Mouse (Mus musculus) limb, embryonic 14.5 days (tissue): ENCODE results near the gene Rbm20. TPM values are rescaled to one million over a fixed set of nuclear protein-coding genes. Genes with fewer than 3 reads are reported as not detected.
A peak's percentile ranks its signal among the peaks of the same experiment; 100 is the strongest.

Experiments
- ATAC-seq: fragments of 200-750 bp; cut with Nextera tagmentation; 2 replicates; pipeline ENCODE4 v1.8.0; 2017; ENCODE audit warnings: low read depth, moderate number of reproducible peaks, moderate TSS enrichment; ENCODE audit not compliant: low FRiP score
- DNase-seq: peaks from one replicate; pipeline ENCODE4 v3.0.0-alpha.2; 2015; ENCODE audit warnings: low spot score
- H3K27ac ChIP-seq: fragments of 300-500 bp; sonication (generic); replicated peaks from 2 replicates; pipeline ENCODE4 v1.5.1; 2014; ENCODE audit warnings: low read depth, mild to moderate bottlenecking, low read length, moderate library complexity, mixed read lengths
- H3K27me3 ChIP-seq: fragments of 300-500 bp; sonication (generic); 2 replicates; pipeline ENCODE4 v1.6.1; 2014; ENCODE audit warnings: low read length, mixed read lengths; ENCODE audit not compliant: control insufficient read depth, insufficient read depth
- H3K36me3 ChIP-seq: fragments of 300-500 bp; sonication (generic); 2 replicates; pipeline ENCODE4 v1.6.1; 2014; ENCODE audit warnings: mild to moderate bottlenecking, low read length, moderate library complexity, mixed read lengths; ENCODE audit not compliant: control insufficient read depth, insufficient read depth
- H3K4me1 ChIP-seq: fragments of 300-500 bp; sonication (generic); 2 replicates; pipeline ENCODE4 v1.6.1; 2014; ENCODE audit warnings: antibody characterized with exemption, low read length, mixed read lengths; ENCODE audit not compliant: control insufficient read depth, insufficient read depth
- H3K4me2 ChIP-seq: fragments of 300-500 bp; sonication (generic); replicated peaks from 2 replicates; pipeline ENCODE4 v1.6.1; 2014; ENCODE audit warnings: low read depth, mild to moderate bottlenecking, low read length, moderate library complexity; ENCODE audit not compliant: severe bottlenecking
- H3K4me3 ChIP-seq: fragments of 300-500 bp; sonication (generic); replicated peaks from 2 replicates; pipeline ENCODE4 v1.5.1; 2014; ENCODE audit warnings: low read length
- H3K9ac ChIP-seq: fragments of 300-500 bp; sonication (generic); 2 replicates; pipeline ENCODE4 v1.6.1; 2014; ENCODE audit warnings: mild to moderate bottlenecking, low read depth, low read length, moderate library complexity; ENCODE audit not compliant: severe bottlenecking
- H3K9me3 ChIP-seq: fragments of 300-500 bp; sonication (generic); 2 replicates; pipeline ENCODE4 v1.6.1; 2016; ENCODE audit warnings: low read length; ENCODE audit not compliant: control insufficient read depth
- POLR2A ChIP-seq: fragments of 200-500 bp; IDR thresholded peaks from 2 replicates; pipeline ENCODE4 v1.8.0; 2012; ENCODE audit warnings: inconsistent platforms, mild to moderate bottlenecking, moderate library complexity, borderline replicate concordance; ENCODE audit not compliant: insufficient read depth, insufficient read length; ENCODE audit errors: extremely low read depth
- WGBS: fragments of 180-500 bp; shearing (Covaris S2); extraction: QIAGEN DNeasy Blood & Tissue Kit; methylation state at CpG from one replicate; pipeline ENCODE4 v1.1.7; 2014; 5-methylcytosine and 5-hydroxymethylcytosine counted together
- polyA plus RNA-seq, 2 experiments: library from polyadenylated mRNA; depleted of rRNA in 1 of 2; stranded (reverse) in 1 of 2; unstranded in 1 of 2; fragments of >200 nt; fragmentation: Nextera tagmentation in 1 of 2; extraction: Ambion mirVana in 1 of 2; gene quantifications; 2 replicates each; pipeline versions ENCODE4 v1.2.1 to v1.2.3; 2012 to 2014

Rbm20 gene
- polyA plus RNA-seq, 2 experiments: 5.5 to 10.0 TPM

DNA sequence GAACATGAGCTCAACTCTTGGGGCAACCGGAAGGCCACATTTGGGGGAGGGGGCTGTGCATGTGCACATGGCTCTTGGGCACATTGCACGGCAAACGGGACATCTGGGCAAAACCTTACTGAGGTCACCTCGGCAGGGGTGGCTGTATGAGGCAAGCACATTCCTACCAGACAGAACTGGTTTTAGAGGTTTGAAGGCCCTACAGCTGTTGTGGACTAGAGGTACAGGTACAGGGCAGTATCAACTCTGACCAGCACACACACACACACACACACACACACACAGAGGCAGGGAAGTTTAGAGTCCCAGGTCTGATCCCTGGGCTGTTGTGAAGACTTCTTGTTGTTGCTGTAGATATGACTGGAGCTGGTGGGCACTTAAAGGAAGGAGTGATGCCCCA is 138.6 kb downstream of the Rbm20 start:
- Histone ChIP-seq H3K9ac (no peak overlapping the region), H3K4me1 (0 out of 2 replicates have a peak, but pooled peaks cover 5% of the 10 kb centered on the region), H3K4me3 (no peak overlapping the region), H3K36me3 (no peaks in the 10 kb centered on the region), H3K4me2 (no peak overlapping the region), H3K27me3 (no peaks in the 10 kb centered on the region), H3K27ac (peak overlapping the region; percentile 9; the same call in 1 of the 2 replicates), H3K9me3 (no peaks in the 10 kb centered on the region)
- no peak for DNase-seq
- ATAC-seq: no peak
- 49% methylated on average over 4 of the region's 4 CpGs for WGBS
- no peak for TF ChIP-seq POLR2A

DNA sequence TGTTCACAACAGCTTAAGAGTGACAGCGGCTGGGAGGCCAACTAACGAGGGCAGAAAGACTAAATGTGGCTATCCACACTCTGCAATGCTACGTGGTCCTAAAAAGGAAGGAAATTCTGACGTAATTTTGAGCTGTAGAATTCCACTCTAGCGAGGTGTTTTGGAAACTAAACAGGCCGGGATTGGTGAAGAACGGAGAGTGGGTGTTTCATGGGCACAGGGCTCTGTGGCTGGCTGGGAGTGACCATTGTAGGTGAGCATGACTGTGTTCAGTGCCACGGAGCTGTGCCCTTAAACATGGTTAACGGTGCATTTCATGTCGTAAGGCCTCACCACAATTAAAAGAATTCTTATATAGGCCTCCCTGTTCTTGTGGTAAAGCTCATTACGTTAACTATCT is 139.1 kb downstream of the Rbm20 start:
- H3K36me3 ChIP-seq: no peaks in the 10 kb centered on the region
- H3K4me2 ChIP-seq: no peak overlapping the region
- 0 out of 2 replicates have a peak, but pooled peaks cover 5% of the 10 kb centered on the region for H3K4me1 ChIP-seq
- no peaks in the 10 kb centered on the region for H3K27me3 ChIP-seq
- WGBS: 53% methylated on average over 11 of the region's 11 CpGs
- DNase-seq (no peak), ATAC-seq (no peak)
- H3K9ac ChIP-seq: no peak overlapping the region
- no peak for TF ChIP-seq POLR2A
- H3K27ac ChIP-seq: peak overlapping the region; percentile 9
- H3K9me3 ChIP-seq: no peaks in the 10 kb centered on the region
- no peak overlapping the region for H3K4me3 ChIP-seq

DNA sequence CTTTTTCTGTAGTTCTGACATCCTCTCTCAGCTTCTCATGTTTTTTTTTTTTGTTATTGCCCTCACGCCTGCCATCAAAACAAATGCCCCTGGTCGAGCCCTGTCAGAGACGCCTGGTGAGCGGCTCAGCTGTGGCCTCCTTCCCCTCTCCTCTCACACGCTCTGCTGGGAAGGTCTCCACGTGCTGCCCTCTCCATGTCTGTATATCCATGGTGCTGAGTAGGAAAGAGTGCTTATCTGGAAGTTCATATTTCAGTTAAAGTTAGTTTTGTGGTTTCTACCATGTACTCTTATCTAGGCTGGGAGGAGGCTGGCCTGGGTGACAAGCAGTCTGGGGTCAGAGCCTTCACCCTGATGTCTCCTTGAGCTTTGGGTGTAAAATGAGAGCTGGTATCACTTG is 142.2 kb downstream of the Rbm20 start:
- no peak for TF ChIP-seq POLR2A
- Histone ChIP-seq H3K27me3 (no peaks in the 10 kb centered on the region), H3K9me3 (no peaks in the 10 kb centered on the region), H3K9ac (no peak overlapping the region), H3K4me2 (no peak overlapping the region), H3K4me1 (peaks cover 12% of the 10 kb centered on the region; the same call in 1 of the 2 replicates), H3K36me3 (no peaks in the 10 kb centered on the region), H3K4me3 (no peak overlapping the region), H3K27ac (no peak overlapping the region)
- WGBS: 59% methylated on average over 6 of the region's 6 CpGs
- ATAC-seq (no peak), DNase-seq (no peak)

DNA sequence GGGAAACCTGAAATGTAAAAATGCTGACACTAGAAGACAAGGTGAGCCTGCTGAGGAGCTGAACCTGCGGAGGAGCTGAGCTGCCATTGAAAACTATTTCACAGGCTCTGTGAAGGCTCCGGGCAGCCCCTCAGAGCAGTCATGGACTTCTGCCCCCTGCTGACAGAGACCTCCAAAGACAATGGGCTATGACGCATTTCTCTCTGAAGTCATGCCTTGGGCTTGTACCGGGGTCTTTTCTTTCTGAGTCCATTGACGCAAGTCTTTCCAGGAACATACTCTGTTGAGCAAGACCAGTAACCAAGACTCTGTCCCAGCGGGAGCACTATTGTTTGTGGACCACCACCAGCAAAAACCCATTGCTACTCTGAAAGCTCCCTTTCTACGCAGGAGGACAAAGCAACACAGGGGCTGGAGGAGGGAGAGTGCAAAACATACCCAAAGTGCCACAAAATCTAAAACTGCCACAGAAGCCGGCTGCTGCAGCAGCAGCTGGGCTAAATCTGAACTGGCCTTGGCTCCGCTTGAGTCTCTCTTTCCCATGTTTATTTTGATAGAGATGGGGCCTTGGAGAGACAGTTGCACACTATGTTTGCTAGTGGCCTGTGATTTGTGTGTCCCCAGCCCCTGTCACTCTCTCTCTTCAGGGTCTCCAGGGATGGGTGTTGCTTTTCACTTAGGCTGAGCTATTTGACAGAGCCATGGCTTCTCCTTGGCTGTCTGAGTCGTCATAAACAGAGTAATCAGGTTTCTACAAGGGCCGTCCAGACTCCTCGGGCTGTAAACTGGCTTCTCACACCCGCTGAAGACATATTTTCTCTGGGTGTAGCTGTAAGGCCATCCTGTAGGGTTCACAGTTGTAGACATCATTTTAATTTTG is 144.4 kb downstream of the Rbm20 start:
- DNase-seq (no peak), ATAC-seq (no peak)
- Histone ChIP-seq H3K27ac (0 out of 2 replicates have a peak overlapping the region, but pooled peaks have one; percentile 43), H3K4me2 (no peak overlapping the region), H3K36me3 (no peaks in the 10 kb centered on the region), H3K9ac (no peak overlapping the region), H3K4me1 (peaks cover 10% of the 10 kb centered on the region; the same call in 1 of the 2 replicates), H3K27me3 (no peaks in the 10 kb centered on the region), H3K4me3 (no peak overlapping the region), H3K9me3 (no peaks in the 10 kb centered on the region)
- WGBS: 59% methylated on average over 13 of the region's 13 CpGs
- TF ChIP-seq POLR2A: no peak

DNA sequence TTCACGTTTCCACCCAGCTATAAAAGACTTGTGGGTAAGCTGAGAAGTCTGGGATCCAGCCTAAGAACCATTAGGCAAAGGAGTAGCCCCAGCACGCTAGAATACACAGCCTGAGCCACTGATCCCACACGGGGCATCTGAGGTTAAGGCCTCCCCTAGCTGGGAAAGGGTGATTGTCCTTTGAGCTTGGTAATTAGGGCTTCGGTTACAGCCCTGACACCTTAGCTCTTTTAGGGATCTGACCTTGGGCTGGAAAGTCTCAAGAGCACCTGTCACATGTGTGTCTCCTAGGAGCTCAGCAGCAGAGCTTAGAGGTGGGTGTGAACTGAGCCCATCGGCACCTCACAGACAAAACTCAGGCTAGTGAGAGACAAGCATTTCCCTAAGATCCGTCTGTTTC is 146.7 kb downstream of the Rbm20 start:
- DNase-seq (no peak), ATAC-seq (no peak)
- Histone ChIP-seq H3K4me3 (no peak overlapping the region), H3K4me2 (no peak overlapping the region), H3K4me1 (peaks cover 7% of the 10 kb centered on the region; the same call in 1 of the 2 replicates), H3K9ac (no peak overlapping the region), H3K27me3 (no peaks in the 10 kb centered on the region), H3K9me3 (no peaks in the 10 kb centered on the region), H3K36me3 (no peaks in the 10 kb centered on the region), H3K27ac (no peak overlapping the region)
- WGBS: 14% methylated on average over 6 of the region's 6 CpGs
- no peak for TF ChIP-seq POLR2A
